ENCODE assay signal across 29 mouse cellular contexts in the genomic region with DNA sequence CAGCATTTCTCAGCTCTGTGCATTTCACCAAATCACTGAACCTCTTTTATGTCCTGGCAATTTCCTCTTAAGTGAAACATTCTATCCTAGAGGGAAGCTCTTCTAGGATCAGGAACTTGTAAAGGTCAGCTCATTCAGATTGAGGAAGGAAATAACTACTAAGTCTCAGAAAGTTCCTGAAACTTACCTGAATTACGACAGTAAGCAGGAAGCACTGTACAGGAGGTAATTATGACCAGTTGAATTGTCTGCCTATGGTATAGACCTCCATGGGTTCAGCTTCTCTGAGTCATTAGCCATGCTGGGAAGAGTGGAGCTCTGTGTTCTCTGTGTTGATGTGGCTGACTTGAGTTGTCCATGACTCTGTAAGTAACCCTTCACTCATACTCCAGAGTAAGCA. TPM values are rescaled to one million over a fixed set of nuclear protein-coding genes. Genes with fewer than 3 reads are reported as not detected.
"Had no signal": no experiment of that assay in that cellular context is flagged by ENCODE, and none has a peak within 500 bp of the region (broad histone marks: within the 10 kb centered on the region; RNA-seq: fewer than 3 reads in every experiment).

No protein-coding gene starts in this region.

- ATAC-seq: forebrain, embryonic 13.5 days; forebrain, embryonic 14.5 days; forebrain, embryonic 15.5 days; forebrain, embryonic 16.5 days; forebrain, postnatal 0 days had no signal

- H3K27me3 ChIP-seq: embryonic facial prominence, embryonic 12.5 days; embryonic facial prominence, embryonic 13.5 days; embryonic facial prominence, embryonic 15.5 days; forebrain, embryonic 12.5 days; forebrain, embryonic 13.5 days; forebrain, embryonic 15.5 days had no signal

- H3K4me1 ChIP-seq: embryonic facial prominence, embryonic 10.5 days; embryonic facial prominence, embryonic 12.5 days; embryonic facial prominence, embryonic 13.5 days; embryonic facial prominence, embryonic 15.5 days; forebrain, embryonic 10.5 days; forebrain, embryonic 12.5 days; forebrain, embryonic 13.5 days; forebrain, embryonic 15.5 days had no signal

- H3K9ac ChIP-seq: embryonic facial prominence, embryonic 12.5 days; embryonic facial prominence, embryonic 13.5 days; embryonic facial prominence, embryonic 15.5 days; forebrain, embryonic 12.5 days; forebrain, embryonic 13.5 days; forebrain, embryonic 15.5 days; forebrain, postnatal 0 days had no signal

- H3K4me2 ChIP-seq: embryonic facial prominence, embryonic 12.5 days; embryonic facial prominence, embryonic 13.5 days; embryonic facial prominence, embryonic 15.5 days; forebrain, embryonic 12.5 days; forebrain, embryonic 13.5 days; forebrain, embryonic 15.5 days had no signal

- H3K4me3 ChIP-seq: embryonic facial prominence, embryonic 10.5 days; embryonic facial prominence, embryonic 12.5 days; embryonic facial prominence, embryonic 13.5 days; embryonic facial prominence, embryonic 15.5 days; erythroblast, embryonic 14.5 days; forebrain, embryonic 10.5 days; forebrain, embryonic 12.5 days; forebrain, embryonic 13.5 days; forebrain, embryonic 15.5 days; gastrocnemius, adult 2 months had no signal

- H3K27ac ChIP-seq: embryonic facial prominence, embryonic 10.5 days; embryonic facial prominence, embryonic 12.5 days; embryonic facial prominence, embryonic 13.5 days; embryonic facial prominence, embryonic 15.5 days; forebrain, embryonic 10.5 days; forebrain, embryonic 12.5 days; forebrain, embryonic 13.5 days; forebrain, embryonic 15.5 days; gastrocnemius, adult 2 months had no signal

- DNase-seq: cerebellum, adult 18-20 months; cerebellum, adult 2 months; cerebellum, adult 8-10 months; cerebellum, adult 9-10 months; cerebellum, adult 9-11 months; cerebellum, postnatal 10 days; cerebellum, postnatal 14 days; cerebellum, postnatal 25 days; cerebellum, postnatal 36 days; embryo, embryonic 11 days; forebrain, postnatal 0 days; gastrocnemius, adult 2 months; gastrocnemius, postnatal 10 days; gastrocnemius, postnatal 14 days; gastrocnemius, postnatal 25 days; gastrocnemius, postnatal 36 days; heart, adult 11 months; heart, adult 18-20 months had no signal

- H3K9me3 ChIP-seq: embryonic facial prominence, embryonic 10.5 days; embryonic facial prominence, embryonic 12.5 days; embryonic facial prominence, embryonic 13.5 days; embryonic facial prominence, embryonic 15.5 days; forebrain, embryonic 10.5 days; forebrain, embryonic 12.5 days; forebrain, embryonic 13.5 days; forebrain, embryonic 15.5 days had no signal

- H3K36me3 ChIP-seq: embryonic facial prominence, embryonic 12.5 days; embryonic facial prominence, embryonic 13.5 days; embryonic facial prominence, embryonic 15.5 days had no signal

RNA-seq across cellular contexts. Expression of gene Crybg3, which starts 10.0 kb away (rescaled TPM):
- polyA plus RNA-seq: erythroblast, embryonic 14.5 days had no signal
